Mouse (Mus musculus): ENCODE measurements around the gene Ccdc96.

Ccdc96 gene

DNA sequence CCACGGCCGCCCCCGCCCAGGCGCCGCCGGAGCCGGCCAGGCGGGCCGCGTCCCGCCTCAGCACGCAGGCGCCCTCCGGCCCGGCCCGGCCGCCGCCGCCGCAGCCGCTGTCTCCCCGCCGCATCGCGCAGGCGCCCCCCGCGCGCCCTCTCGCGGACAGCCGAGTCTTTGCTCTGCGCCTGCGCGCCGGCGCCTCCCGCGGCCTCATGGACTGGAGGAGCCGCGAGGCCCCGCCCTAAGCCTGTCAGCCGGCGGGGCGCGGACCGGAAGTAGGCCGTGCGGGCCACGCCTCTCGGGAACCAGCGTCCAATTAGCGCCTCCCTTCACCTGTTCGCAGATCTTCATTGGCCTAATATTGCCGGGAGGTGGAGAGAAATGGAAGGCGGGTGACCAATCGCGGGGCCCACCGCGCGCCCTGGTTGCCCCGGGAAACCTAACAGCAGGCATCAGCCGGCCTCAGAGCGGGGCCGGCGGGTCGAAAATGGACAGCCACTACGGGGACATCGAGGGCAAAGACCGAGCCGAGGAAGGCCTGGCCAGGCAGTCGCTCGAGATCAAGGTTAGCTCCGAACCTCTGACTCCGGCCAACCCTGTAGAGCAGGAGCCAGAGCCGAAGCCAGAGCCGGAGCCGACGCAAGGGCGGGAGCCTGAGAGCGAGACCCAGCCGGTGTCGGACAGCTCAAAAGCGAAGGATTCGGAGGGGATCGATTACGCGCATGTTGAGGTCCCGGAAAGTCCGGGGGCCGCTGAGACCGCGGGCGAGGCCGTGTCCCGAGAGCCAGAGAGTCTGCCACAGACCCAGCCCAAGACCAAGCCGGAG, at the start of gene Ccdc96, which contains the start of gene Tada2b:
Gene Ccdc96, plus strand, starts transcription at position 418 of the 820 bp plus-strand sequence.
Gene Tada2b, minus strand, starts transcription at position 115 of the 820 bp plus-strand sequence.
- peak; percentile 95 to 98 for DNase-seq (ENCODE audit: low spot score in 2 of 2)

DNA sequence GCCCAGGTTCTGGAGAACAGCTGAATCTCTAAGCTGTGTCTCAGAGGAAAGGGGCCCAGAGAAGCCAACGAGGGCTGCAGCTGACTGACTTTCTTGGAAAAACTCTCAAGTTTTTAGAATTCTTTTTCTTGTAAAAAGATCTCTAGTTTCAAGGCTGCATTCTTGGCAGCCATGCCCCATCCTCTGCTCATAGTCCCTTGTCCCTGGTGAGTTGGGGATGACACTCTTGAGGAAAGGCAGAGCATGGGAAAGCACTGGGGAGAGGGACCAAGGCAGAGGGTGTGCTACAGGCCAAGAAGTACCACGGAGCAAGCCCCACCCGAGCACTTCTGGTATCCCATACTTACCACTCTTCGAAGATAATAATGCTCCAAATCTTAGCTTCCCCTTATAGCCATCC, 47.5 kb upstream of the Ccdc96 start:
- DNase-seq (ENCODE audit: low spot score in 2 of 2), result no peak

DNA sequence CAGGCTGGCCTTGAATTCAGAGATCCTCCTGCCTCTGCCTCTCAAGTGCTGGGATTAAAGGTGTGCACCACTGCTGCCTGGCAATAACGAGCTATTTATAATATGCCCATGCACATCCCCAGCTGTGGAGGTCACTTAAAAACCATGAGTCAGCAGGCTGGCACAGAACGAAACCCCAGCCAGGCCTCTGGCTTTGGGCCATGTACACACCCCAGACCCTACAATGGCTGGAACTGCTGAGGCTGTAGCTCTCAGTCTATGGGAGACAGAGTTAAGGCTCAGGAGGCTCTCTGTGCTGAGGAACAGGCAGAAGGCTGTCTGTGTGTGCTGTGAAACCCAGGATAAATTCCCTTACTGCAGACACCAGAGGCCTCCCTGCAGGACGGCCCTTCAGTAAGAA, 43.6 kb upstream of the Ccdc96 start:
- DNase-seq (ENCODE audit: low spot score in 2 of 2), result no peak

DNA sequence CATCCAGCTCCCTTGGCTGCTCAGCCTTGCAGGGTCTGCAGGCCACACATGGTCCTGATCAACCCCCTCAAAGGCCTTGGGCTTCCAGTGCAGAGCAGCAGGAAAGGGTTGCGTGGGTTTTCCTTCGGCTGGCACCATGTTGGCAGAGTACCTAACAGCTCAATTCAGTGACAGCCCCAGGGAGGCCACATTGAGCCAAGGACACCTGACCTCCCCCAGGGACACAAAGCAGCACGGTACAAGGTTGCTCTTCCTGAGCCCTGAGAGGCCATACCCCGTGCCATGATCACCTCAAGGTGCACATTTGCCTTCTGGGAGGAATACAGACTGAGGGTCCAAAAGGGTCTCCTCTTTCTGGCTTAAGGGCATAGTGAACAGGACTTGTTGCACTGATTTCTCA, 39.8 kb upstream of the Ccdc96 start:
- no peak for DNase-seq (ENCODE audit: low spot score in 2 of 2)

DNA sequence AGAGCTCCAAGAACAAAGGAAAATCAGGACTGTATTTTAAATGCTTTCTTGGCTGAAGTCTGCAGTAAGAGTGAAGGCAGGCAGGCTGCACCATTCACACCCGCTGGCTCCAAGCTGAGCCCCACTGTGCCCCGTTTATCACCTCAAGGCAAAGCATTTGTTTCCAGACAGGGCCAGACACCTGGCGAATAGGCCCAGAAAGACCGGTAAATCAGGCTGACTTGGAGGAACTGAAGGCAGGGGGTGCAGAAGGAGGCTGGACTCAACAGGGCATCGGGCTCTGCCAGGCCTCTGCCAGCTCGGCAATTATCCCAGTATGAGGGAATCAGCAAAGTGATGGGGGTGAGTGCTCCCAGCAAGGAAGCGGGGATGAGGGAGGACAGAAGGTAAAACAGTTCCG, 39.4 kb upstream of the Ccdc96 start:
- DNase-seq (ENCODE audit: low spot score in 2 of 2), result peak in 1 of 2 experiments; percentile 35

DNA sequence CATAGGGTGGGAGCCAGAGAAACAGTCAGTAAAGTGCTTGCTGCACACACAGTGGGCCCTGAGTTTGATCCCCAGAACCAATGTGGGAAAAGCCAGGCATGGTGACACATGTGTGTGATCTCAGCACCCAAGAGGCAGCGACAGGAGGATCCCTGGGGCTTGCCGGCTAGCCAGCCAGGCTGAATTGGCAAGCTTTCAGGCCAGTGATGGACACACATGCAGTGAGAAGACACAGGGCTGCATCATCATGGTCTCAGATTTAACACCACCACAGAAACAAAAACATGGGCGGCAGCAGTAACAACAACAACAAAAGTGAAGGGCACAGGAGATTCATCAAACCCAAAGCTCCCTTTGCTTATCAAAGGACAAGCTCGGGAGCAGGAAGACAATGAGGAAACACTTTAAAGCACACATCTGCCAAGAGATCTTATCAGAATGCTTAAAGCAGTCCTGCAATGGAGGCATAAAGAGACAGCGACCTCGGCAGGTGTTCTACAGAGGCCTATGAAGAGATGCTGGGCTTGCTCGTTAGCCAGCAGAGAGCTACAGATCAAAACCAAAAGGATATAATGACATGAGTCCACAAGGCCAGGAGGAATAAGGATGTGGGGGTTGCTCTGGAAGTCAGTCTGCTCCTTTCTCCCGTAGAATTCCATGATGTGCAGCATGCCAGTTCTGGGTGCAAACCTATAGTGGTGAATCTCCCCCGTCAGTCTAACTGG, 38.1 kb upstream of the Ccdc96 start:
- DNase-seq (ENCODE audit: low spot score in 2 of 2), result peak; percentile 33 to 37

DNA sequence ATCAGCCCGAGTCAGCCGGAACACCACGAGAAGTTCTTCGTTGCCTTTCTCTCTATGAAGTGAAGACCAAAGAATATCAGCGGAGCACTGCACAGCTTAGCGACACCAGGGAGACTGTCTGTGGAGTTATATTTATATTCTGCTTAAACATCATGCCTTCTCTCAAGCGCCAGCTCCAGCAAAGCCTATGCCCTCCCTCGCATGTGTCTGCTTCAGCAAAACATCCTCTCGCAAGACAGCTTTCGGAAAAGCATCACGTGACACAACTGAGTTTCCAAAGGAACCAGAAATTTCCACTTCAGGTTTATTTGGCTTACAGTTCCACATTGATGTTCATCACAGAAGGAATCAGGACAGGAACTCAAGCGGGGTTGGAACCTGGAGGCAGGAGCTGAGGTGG, 36.5 kb upstream of the Ccdc96 start:
- no peak for DNase-seq (ENCODE audit: low spot score in 2 of 2)

DNA sequence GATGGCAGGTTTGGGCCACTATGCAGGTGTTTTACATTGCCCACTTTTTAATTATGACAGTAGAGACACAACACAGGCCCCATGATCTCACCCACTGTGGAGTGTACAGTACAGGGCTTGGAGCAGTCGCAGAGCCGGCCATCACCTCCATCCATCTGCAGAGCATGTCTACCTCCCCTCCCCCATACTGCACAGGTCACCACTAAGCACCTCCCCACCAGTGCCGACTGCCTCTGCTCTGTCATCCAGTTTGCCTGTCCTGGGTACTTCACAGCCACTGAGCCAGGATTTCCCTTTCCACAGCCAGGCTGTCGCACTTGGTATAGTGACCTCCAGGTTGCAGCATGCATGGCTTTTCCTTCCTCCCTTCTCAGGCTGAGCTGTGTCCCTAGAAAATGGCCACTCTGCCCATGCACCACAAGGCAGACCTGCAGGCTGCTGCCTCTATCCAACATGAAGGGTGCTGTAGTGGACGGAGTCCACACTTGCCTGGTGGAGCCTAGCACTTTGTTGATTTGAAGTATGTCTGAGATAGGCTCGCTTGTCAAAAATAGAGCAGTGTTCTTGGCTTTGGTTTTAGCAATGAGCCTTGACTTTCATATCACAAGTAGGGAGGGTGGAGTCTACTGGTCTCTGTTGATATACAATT, 34.6 kb upstream of the Ccdc96 start:
- no peak for DNase-seq (ENCODE audit: low spot score in 2 of 2)

DNA sequence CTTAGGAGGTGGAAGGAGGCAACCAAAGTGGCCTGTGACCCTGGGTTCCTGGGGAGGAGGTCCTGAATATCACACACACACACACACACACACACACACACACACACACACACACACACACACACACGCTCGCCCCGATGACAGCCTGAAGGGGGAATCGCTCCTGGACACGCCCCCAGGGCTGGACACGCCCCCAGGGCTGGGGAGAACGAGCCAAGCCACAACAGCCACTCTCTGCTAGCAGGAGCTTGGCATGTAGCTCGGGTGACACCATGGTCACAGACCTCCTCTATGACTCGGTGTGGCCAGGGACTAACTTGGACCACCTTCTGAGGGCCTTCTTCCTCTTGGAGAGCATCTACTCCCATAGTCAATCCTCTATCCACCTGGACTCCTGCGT, 33.3 kb upstream of the Ccdc96 start:
- no peak for DNase-seq (ENCODE audit: low spot score in 2 of 2)

DNA sequence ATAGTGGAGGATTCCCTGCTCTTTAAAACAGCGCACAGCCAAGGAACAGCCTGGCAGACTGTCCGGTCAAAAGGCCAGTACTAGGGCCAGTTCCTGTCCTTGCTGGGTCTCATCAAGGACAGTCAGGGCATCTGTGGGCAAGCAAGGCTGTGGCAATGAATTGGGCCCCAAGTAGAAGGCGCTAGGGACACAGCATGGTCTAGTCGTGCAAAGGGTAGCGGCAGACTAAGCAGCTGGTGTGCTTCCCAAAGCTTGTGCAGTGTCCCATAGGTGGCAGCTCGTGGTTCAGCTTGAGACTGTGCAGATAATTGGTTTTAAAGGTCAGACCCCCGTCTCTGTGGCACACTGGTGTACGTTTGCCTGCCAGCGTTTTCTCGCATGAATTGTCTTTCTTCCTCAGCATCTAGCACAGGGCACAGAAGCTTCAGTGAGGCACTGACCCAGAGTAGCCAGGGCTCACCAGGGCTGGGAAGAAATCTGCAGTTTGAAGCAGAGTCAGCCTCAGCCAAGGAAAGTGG, 32.5 kb upstream of the Ccdc96 start:
- DNase-seq (ENCODE audit: low spot score in 2 of 2), result no peak

DNA sequence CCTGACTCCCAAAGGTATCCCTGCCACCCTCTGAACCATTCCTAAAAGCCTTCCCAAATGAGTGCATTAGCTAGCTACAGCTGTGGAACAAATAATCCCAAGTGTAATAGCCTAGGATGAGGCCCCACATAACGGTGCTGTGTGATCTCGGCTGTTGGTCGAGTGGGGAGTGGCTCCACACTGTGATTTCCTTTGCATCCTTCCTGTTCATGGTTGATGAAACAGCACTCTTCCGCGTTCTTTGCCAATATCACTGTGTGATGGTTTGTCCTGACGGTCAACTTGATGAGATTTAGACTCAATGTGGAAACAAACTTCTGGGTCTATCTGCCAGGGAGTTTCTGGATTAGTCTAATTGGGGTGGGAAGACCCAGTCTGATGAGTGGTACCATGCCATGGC, 31.6 kb upstream of the Ccdc96 start:
- no peak for DNase-seq (ENCODE audit: low spot score in 2 of 2)

DNA sequence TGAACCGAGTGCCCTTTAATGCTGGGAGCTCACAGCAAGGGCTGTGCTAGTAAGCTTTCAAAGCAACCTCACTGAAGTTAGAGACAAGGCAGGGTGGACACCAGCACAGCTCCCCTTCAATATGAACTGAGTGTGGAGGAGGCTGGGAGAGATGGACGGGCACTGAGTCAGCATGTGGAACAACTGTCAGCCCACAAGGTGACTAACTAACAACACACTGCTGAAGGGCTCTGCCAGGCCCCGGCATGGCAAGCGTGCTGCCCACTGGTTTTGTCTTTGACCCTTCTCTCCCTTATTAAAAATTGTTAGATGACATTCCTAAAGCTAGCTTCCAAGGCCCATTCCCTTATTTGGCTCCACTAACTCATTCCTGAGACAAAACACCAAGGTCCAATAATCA, 26.7 kb upstream of the Ccdc96 start:
- DNase-seq (ENCODE audit: low spot score in 2 of 2), result no peak

DNA sequence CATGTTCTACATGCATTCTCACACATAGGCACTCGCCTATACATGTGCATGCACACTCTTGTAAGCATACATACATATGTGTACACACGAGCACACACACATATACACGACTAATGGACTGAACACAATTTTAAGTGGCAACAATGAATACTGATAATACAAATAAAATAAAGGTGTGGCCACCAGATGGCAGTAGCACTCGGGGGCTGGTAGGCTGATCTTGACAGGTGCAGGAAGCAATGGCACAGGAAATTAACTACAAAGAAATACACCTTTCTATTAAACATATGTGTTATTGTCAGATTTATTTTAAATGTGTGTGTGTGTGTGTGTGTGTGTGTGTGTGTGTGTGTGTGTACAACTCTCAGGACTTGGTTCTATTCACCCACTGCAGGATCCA, 25.5 kb upstream of the Ccdc96 start:
- DNase-seq (ENCODE audit: low spot score in 2 of 2), result peak; percentile 46 to 78

DNA sequence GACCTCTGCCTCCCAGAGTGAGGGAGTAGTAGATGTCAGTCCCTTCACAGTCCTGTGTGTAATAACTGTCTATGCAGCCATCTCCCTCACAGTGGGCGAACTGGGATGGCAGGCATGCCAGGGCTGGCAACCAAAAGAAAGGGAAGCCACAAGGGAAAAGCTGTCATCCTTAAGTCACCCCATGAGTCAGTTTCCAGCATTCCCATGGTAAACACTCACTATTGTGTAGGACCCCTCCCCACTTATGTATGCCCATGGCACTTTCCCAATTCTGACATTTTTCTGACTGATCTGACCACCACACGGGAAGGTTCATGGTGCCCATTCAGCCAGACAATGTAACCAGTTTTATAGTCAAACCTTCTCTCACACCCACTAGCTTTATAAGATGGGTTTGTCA, 23.7 kb upstream of the Ccdc96 start:
- no peak for DNase-seq (ENCODE audit: low spot score in 2 of 2)

DNA sequence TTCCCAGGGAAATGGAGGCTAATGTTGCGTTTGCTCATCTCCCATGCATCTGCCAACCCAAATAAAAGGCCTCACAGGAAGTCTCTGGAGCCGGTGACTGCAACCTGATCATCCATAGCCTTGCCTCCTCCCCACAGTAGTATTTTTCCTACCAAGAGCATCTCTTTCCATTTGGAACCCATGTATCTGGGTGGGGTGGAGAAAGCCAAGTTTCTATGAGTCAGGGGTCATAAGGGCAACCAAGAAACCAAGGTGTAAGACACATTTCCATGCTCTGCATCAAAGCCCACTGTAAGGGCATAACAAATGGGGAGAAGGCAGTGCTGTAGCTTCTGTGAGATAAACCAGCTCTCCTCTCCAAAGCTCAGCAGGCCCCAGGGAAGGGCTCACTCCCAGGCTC, 23.2 kb upstream of the Ccdc96 start:
- DNase-seq (ENCODE audit: low spot score in 2 of 2), result no peak

DNA sequence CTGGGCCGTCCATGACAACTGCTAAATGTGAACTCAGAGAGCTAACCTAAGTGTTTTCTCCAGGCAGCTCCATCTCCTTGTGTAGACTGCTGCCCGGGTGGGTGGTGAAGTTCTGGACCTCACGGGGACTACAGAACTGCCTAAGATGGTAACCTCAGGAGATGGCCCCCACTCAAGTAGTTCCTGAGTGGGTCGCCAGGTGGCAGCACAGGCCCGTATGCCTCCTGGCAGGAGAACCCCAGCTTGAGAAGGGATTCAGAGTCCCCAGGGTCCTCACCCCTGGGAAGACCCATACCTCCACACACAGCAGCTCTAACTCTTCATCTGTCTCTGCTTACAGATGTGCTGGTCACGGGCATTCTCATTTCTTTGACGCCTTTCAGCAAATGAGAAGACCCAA, 21.6 kb upstream of the Ccdc96 start:
- DNase-seq (ENCODE audit: low spot score in 2 of 2), result peak; percentile 74 to 91

DNA sequence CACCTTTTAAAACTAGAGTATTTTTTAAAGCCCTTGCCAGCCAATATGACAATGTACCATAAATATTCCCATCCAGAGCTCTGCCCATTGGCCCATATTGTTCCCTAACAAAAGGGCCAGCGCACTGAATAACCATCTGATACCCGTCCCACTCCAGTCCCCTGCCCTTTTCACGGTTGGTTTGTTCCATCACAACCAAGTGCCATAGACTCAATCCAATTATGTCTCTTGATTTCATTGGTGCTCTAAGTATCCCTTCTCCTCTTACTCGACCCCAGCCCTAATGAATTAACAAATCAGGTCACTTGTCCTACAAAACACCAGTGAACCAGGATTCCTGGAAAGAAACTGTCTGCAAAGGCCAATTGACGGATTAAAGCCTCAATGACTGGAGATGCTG, 21.0 kb upstream of the Ccdc96 start:
- DNase-seq (ENCODE audit: low spot score in 2 of 2), result no peak

DNA sequence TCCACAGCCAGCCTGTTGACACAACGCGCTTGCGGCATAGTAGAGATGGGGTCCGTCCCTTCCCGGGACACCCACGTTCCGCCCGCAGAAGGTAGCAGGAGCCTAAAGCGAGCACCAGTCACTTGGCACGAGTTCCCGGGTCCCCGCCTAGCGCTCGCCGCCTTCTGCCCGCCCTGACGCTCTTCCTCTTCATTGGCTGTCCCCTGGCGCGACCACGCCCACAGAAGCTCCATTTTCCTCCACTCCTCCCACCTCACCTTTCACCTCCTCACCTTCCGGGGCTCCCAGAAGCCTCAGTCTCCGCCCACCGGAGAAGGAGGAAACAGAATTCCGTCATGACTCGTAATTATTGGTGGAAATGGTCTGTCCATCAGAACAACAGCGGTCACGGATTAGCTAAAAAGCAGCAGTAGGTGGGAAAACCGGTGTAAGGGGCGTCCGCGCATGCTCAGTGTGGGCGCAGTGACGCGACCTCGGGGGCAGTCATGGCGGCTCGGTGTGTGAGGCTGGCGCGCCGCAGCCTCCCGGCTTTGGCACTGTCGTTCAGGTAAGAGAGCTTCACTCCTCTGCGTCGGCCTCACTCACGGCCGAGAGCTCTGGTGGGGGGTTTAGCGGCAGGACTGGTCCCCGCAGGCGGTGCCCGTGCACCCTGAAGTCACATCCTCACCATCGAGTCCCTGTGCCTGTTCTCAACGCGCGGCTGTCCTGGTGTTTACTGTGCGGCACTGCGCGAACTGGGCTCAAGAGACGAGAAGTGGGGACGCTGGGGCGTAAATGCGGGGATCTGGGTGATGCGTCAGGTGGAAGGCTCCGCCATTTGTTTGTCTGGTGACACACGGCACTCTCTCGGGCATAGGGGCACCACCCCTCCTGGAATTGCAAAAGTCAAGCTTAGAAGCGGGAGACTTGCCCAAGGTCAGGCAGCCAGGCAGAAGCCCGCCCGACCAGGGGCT, 19.4 kb upstream of the Ccdc96 start, which contains the start of gene Grpel1:
Gene Grpel1, plus strand, starts transcription at position 290 of the 953 bp plus-strand sequence.
- peak; percentile 96 to 98 for DNase-seq (ENCODE audit: low spot score in 2 of 2)

DNA sequence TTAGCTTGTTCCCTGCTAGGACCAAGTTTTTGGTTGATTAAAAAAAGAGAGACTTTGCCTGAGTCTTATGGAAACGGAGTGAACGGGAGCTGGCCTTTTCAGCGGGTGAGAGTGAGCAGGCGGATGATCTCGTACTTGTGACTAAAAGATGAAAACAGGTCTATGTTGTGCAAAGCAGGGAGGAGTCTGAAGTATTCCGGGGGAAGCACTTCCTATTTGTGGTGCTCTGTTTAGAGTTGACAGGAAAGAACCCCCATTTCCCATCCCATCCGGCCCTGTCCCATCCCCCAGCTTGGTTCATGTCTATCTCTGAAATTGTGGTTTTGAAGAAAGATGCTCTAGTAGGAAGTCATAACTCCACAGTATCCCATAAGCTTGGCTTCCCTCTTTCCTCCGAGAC, 18.5 kb upstream of the Ccdc96 start:
- no peak for DNase-seq (ENCODE audit: low spot score in 2 of 2)

DNA sequence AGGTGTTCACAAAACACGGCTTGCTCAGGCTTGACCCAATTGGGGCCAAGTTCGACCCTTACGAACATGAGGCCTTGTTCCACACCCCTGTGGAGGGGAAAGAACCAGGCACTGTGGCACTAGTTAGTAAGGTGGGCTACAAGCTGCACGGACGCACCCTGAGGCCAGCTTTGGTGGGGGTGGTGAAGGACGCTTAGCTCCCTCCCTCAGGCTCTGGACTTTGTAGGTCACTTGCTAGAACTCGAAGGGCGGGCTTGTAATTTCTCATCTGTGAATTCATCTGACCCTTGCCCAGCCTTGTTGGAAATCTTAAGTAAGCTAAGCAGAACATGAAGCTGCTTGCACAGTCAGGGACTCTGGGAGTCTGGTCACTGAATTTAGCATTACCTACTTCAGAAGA, 13.2 kb upstream of the Ccdc96 start:
- DNase-seq (ENCODE audit: low spot score in 2 of 2), result no peak
